Mouse (Mus musculus) ovary, adult 10 weeks (tissue): ENCODE data around the gene Ap3d1. TPM values are rescaled to one million over a fixed set of nuclear protein-coding genes. Genes with fewer than 3 reads are reported as not detected.

Experiments used
- polyA plus RNA-seq: library from polyadenylated mRNA; stranded (reverse); fragments of 350-450 nt; fragmentation: Illumina TruSeq; extraction: RNeasy Lipid Tissue Mini Kit (QIAGEN cat#74804); gene quantifications from one replicate; pipeline ENCODE4 v1.2.3, GENCODE M21; 2014

Ap3d1 gene
- 8.9 TPM for polyA plus RNA-seq

GRCm38 (mm10) chr10:80742180-80742978 is at the start of gene Ap3d1:
Ap3d1 (minus strand) TSS chr10:80742264.

GRCm38 (mm10) chr10:80754594-80755290 is 12.7 kb upstream of the Ap3d1 start, which contains the start of gene Dot1l:
Dot1l (plus strand) TSS chr10:80755206.

GRCm38 (mm10) chr10:80701721-80702535 is 40.1 kb downstream of the Ap3d1 start, which contains the start of the genes Mob3a and Izumo4:
Mob3a (minus strand) TSS chr10:80701977.
Izumo4 (plus strand) TSS chr10:80702184.

GRCm38 (mm10) chr10:80677942-80678436 is 64.1 kb downstream of the Ap3d1 start, which contains the start of gene Mknk2:
Mknk2 (minus strand) TSS chr10:80678112.

Other genes with a start within 250 kb of the Ap3d1 start
- not detected for gene Onecut3, start 247.4 kb downstream of the Ap3d1 start, polyA plus RNA-seq
- not detected for gene Atp8b3, start 203.1 kb downstream of the Ap3d1 start, polyA plus RNA-seq
- gene Rexo1, start 180.7 kb downstream of the Ap3d1 start, polyA plus RNA-seq, result 0.77 TPM
- gene Klf16, start 164.9 kb downstream of the Ap3d1 start, polyA plus RNA-seq, result 3.8 TPM
- not detected for gene Abhd17a, start 151.9 kb downstream of the Ap3d1 start, polyA plus RNA-seq
- not detected for gene Scamp4, start 139.4 kb downstream of the Ap3d1 start, polyA plus RNA-seq
- gene Adat3, start 139.4 kb downstream of the Ap3d1 start, polyA plus RNA-seq, result not detected
- not detected for gene Gm49322, start 136.2 kb downstream of the Ap3d1 start, polyA plus RNA-seq
- gene Csnk1g2, start 119.4 kb downstream of the Ap3d1 start, polyA plus RNA-seq, result 0.77 TPM
- gene Btbd2, start 85.2 kb downstream of the Ap3d1 start, polyA plus RNA-seq, result 0.51 TPM
- gene Mknk2, start 64.2 kb downstream of the Ap3d1 start, polyA plus RNA-seq, result 1.5 TPM
- gene Mob3a, start 40.3 kb downstream of the Ap3d1 start, polyA plus RNA-seq, result 3.1 TPM
- 0.46 TPM for gene Izumo4, start 40.1 kb downstream of the Ap3d1 start, polyA plus RNA-seq
- 3.4 TPM for gene Dot1l, start 12.9 kb upstream of the Ap3d1 start, polyA plus RNA-seq
- 6.4 TPM for gene Sf3a2, start 55.9 kb upstream of the Ap3d1 start, polyA plus RNA-seq
- gene Plekhj1, start 56.4 kb upstream of the Ap3d1 start, polyA plus RNA-seq, result 2.9 TPM
- gene Amh, start 63.0 kb upstream of the Ap3d1 start, polyA plus RNA-seq, result not detected
- gene Jsrp1, start 71.2 kb upstream of the Ap3d1 start, polyA plus RNA-seq, result not detected
- gene Oaz1, start 84.4 kb upstream of the Ap3d1 start, polyA plus RNA-seq, result 134 TPM
- not detected for gene Lingo3, start 101.8 kb upstream of the Ap3d1 start, polyA plus RNA-seq
- 3.4 TPM for gene Lsm7, start 112.9 kb upstream of the Ap3d1 start, polyA plus RNA-seq
- not detected for gene Sppl2b, start 113.0 kb upstream of the Ap3d1 start, polyA plus RNA-seq
- gene Tmprss9, start 129.6 kb upstream of the Ap3d1 start, polyA plus RNA-seq, result not detected
- gene Timm13, start 158.7 kb upstream of the Ap3d1 start, polyA plus RNA-seq, result not detected
- gene Lmnb2, start 176.0 kb upstream of the Ap3d1 start, polyA plus RNA-seq, result 0.51 TPM
- gene Gadd45b, start 187.8 kb upstream of the Ap3d1 start, polyA plus RNA-seq, result 8.4 TPM